Mouse (Mus musculus) hindbrain, embryonic 15.5 days (tissue): Measurements from ENCODE around the gene Col24a1. TPM values are rescaled to one million over a fixed set of nuclear protein-coding genes. Genes with fewer than 3 reads are reported as not detected.

Source experiments
- ATAC-seq: fragments of 200-750 bp; cut with Nextera tagmentation; 2 replicates; pipeline ENCODE4 v1.8.0; 2017; ENCODE audit warnings: low read depth, moderate number of reproducible peaks, moderate TSS enrichment; ENCODE audit not compliant: low FRiP score
- H3K27ac ChIP-seq: fragments of 300-500 bp; sonication (generic); replicated peaks from 2 replicates; pipeline ENCODE4 v1.5.1; 2015; ENCODE audit warnings: mild to moderate bottlenecking, inconsistent platforms
- H3K27me3 ChIP-seq: fragments of 300-500 bp; sonication (generic); 2 replicates; pipeline ENCODE4 v1.6.1; 2015; ENCODE audit warnings: control low read depth, inconsistent platforms
- H3K36me3 ChIP-seq: fragments of 300-500 bp; sonication (generic); 2 replicates; pipeline ENCODE4 v1.6.1; 2015; ENCODE audit warnings: control low read depth, inconsistent platforms
- H3K4me1 ChIP-seq: fragments of 300-500 bp; sonication (generic); replicated peaks from 2 replicates; pipeline ENCODE4 v1.6.1; 2015; ENCODE audit warnings: control low read depth, inconsistent platforms
- H3K4me2 ChIP-seq: fragments of 300-500 bp; sonication (generic); 2 replicates; pipeline ENCODE4 v1.6.1; 2015; ENCODE audit warnings: moderate library complexity, mild to moderate bottlenecking, inconsistent platforms
- H3K4me3 ChIP-seq: fragments of 300-500 bp; sonication (generic); 2 replicates; pipeline ENCODE4 v1.5.1; 2015; ENCODE audit warnings: mild to moderate bottlenecking, inconsistent platforms
- H3K9ac ChIP-seq: fragments of 300-500 bp; sonication (generic); 2 replicates; pipeline ENCODE4 v1.6.1; 2015; ENCODE audit warnings: inconsistent platforms
- H3K9me3 ChIP-seq: fragments of 300-500 bp; sonication (generic); 2 replicates; pipeline ENCODE4 v1.6.1; 2016; ENCODE audit warnings: control low read depth, inconsistent platforms
- WGBS: fragments of 180-500 bp; shearing (Covaris S2); methylation state at CpG from one replicate; pipeline ENCODE4 v1.1.7; 2015; 5-methylcytosine and 5-hydroxymethylcytosine counted together
- polyA plus RNA-seq: library from polyadenylated mRNA; unstranded; fragments of >200 nt; fragmentation: Nextera tagmentation; extraction: Ambion mirVana; gene quantifications from 2 replicates; pipeline ENCODE4 v1.2.1, GENCODE M21; 2015

Col24a1 gene
- 0.82 and 1.0 TPM in 2 replicates for polyA plus RNA-seq

GRCm38 (mm10) chr3:145292337-145293134 is at the start of gene Col24a1:
Gene Col24a1, plus strand, starts transcription at chr3:145292472.
- Histone ChIP-seq H3K9ac (peak within 1 kb of the TSS; percentile 43), H3K36me3 (no peaks in the 10 kb centered on the region), H3K27ac (no peak within 1 kb of the TSS), H3K9me3 (no peaks in the 10 kb centered on the region), H3K4me3 (peak within 1 kb of the TSS; percentile 40), H3K4me1 (peaks cover 17% of the 10 kb centered on the region), H3K27me3 (peaks cover 4% of the 10 kb centered on the region; the same call in 1 of the 2 replicates), H3K4me2 (peak within 1 kb of the TSS; percentile 88)
- under 1% methylated on average over 22 of the region's 22 CpGs for WGBS
- peak; percentile 63 for ATAC-seq

DNA sequence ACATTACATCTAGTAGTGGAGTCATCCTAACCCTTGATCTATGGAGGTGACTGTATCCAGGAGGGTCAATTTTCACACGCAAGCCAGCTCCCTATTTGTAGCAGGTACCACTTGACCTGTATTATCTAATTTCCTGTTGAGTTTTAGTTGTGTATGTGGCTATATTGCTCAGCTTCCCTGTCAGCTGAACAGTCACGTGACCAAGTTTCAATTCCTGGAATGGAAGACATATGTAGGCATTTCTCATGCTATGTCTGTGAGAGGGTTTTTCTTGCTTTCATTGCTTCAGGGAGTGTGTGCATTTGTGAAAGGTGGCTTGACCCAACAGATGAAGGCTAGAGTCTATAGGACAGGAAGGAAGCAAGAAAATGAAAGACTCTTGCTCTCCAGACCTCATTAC is 44.2 kb upstream of the Col24a1 start:
- ATAC-seq = no peak
- H3K9ac ChIP-seq = no peak overlapping the region
- 90% methylated on average over 2 of the region's 2 CpGs for WGBS

GRCm38 (mm10) chr3:145253066-145253465 is 39.2 kb upstream of the Col24a1 start:
- Histone ChIP-seq H3K27me3 (no peaks in the 10 kb centered on the region), H3K9ac (no peak overlapping the region), H3K9me3 (no peaks in the 10 kb centered on the region), H3K4me1 (no peaks in the 10 kb centered on the region), H3K36me3 (no peaks in the 10 kb centered on the region), H3K4me3 (no peak overlapping the region), H3K4me2 (no peak overlapping the region), H3K27ac (no peak overlapping the region)
- WGBS = 83% methylated on average over 5 of the region's 5 CpGs
- no peak for ATAC-seq

More for the DNA sequence above, 44.2 kb upstream of the Col24a1 start:
- Histone ChIP-seq H3K27ac (no peak overlapping the region), H3K4me2 (no peak overlapping the region), H3K9me3 (no peaks in the 10 kb centered on the region), H3K27me3 (no peaks in the 10 kb centered on the region), H3K4me1 (no peaks in the 10 kb centered on the region), H3K36me3 (no peaks in the 10 kb centered on the region), H3K4me3 (no peak overlapping the region)

GRCm38 (mm10) chr3:145254764-145255396 is 37.4 kb upstream of the Col24a1 start:
- Histone ChIP-seq H3K4me2 (no peak overlapping the region), H3K27me3 (no peaks in the 10 kb centered on the region)
- 91% methylated on average over 3 of the region's 3 CpGs for WGBS

GRCm38 (mm10) chr3:145256647-145257046 is 35.6 kb upstream of the Col24a1 start:
- H3K27ac ChIP-seq = no peak overlapping the region
- no peaks in the 10 kb centered on the region for H3K9me3 ChIP-seq
- no peaks in the 10 kb centered on the region for H3K4me1 ChIP-seq
- H3K4me3 ChIP-seq = no peak overlapping the region
- no peak for ATAC-seq
- H3K36me3 ChIP-seq = no peaks in the 10 kb centered on the region
- no peak overlapping the region for H3K9ac ChIP-seq
- WGBS = 89% methylated on average over 7 of the region's 7 CpGs
- no peak overlapping the region for H3K4me2 ChIP-seq
- H3K27me3 ChIP-seq = no peaks in the 10 kb centered on the region

More at GRCm38 (mm10) chr3:145254764-145255396, 37.4 kb upstream of the Col24a1 start:
- Histone ChIP-seq H3K4me3 (no peak overlapping the region), H3K4me1 (no peaks in the 10 kb centered on the region), H3K36me3 (no peaks in the 10 kb centered on the region), H3K27ac (no peak overlapping the region), H3K9ac (no peak overlapping the region), H3K9me3 (no peaks in the 10 kb centered on the region)
- ATAC-seq = no peak

GRCm38 (mm10) chr3:145259678-145260077 is 32.6 kb upstream of the Col24a1 start:
- H3K4me2 ChIP-seq = no peak overlapping the region
- H3K4me1 ChIP-seq = no peaks in the 10 kb centered on the region
- no peak overlapping the region for H3K4me3 ChIP-seq
- no peak for ATAC-seq
- no peak overlapping the region for H3K27ac ChIP-seq
- 90% methylated on average over 6 of the region's 6 CpGs for WGBS
- no peak overlapping the region for H3K9ac ChIP-seq
- H3K36me3 ChIP-seq = no peaks in the 10 kb centered on the region
- H3K9me3 ChIP-seq = no peaks in the 10 kb centered on the region
- H3K27me3 ChIP-seq = no peaks in the 10 kb centered on the region

DNA sequence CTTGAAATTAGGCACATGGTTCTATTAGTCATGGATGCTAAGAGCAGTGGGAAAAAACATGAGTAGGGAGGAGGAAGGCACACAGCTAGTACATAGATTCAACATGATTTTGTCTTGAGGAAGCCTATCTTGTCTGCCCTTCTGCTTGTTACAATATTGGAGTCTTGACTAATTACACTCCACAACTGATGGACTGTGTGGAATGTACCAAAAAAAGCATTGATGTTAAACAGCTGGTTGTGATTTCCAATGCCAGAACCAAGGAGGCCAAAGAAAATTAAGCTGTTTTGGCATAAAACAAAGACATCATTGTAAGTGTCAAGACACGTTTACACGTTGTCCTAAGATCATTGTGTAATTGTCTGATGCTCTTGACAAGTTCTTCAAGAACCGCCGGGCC is 29.1 kb upstream of the Col24a1 start:
- H3K9ac ChIP-seq = no peak overlapping the region
- WGBS = 84% methylated on average over 4 of the region's 4 CpGs
- no peaks in the 10 kb centered on the region for H3K36me3 ChIP-seq
- no peak overlapping the region for H3K4me2 ChIP-seq
- no peak overlapping the region for H3K27ac ChIP-seq
- no peaks in the 10 kb centered on the region for H3K27me3 ChIP-seq
- no peak overlapping the region for H3K4me3 ChIP-seq
- no peak for ATAC-seq
- H3K4me1 ChIP-seq = no peaks in the 10 kb centered on the region
- no peaks in the 10 kb centered on the region for H3K9me3 ChIP-seq

GRCm38 (mm10) chr3:145268066-145268465 is 24.2 kb upstream of the Col24a1 start:
- Histone ChIP-seq H3K36me3 (no peaks in the 10 kb centered on the region), H3K9ac (no peak overlapping the region), H3K27ac (no peak overlapping the region), H3K4me3 (no peak overlapping the region), H3K9me3 (no peaks in the 10 kb centered on the region), H3K4me1 (no peaks in the 10 kb centered on the region), H3K4me2 (no peak overlapping the region), H3K27me3 (no peaks in the 10 kb centered on the region)
- WGBS = 88% methylated on average over 7 of the region's 7 CpGs
- ATAC-seq = no peak

DNA sequence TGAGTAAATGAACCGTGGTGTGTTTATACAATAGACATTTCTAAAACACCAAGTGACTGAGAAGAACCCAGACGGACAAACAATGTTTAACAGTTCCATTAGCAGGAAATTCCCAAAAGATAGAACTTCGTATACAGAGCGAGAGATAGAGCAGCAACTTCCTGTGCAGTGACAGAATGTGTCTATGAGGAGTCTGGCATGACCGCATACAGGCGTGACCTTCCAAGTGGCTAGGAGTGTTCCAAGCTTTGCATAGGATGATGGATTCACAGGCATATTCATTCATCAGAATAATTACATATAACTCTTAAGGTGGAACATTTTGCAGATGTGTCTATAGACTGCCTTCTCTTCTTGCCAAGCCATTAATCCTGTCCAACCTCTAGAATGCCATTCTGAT is 18.1 kb upstream of the Col24a1 start:
- Histone ChIP-seq H3K27ac (no peak overlapping the region), H3K9me3 (no peaks in the 10 kb centered on the region), H3K4me3 (no peak overlapping the region), H3K4me2 (no peak overlapping the region), H3K27me3 (no peaks in the 10 kb centered on the region), H3K36me3 (no peaks in the 10 kb centered on the region), H3K9ac (no peak overlapping the region), H3K4me1 (no peaks in the 10 kb centered on the region)
- WGBS = 89% methylated on average over 6 of the region's 6 CpGs
- ATAC-seq = no peak

DNA sequence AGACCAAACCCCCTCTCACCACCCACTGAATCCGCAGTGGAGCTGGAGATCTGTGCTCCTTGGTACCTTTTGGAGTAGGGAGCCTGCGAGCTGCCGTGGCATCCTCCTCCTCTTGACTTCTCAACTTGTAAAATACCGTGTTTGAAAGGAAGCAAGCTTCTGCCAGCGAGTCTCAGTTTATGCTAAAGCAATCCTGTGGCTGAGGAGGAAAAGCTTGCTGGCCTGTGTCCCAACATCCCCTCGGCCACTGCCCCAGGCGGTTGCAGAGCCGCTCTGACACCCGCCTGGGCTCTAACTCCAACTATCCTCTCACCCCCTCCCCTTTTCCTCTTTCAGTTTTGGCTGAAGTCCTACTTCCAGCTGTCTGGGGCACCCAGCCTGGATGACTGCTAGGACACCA is 935 bp downstream of the Col24a1 start:
- 3% methylated on average over 9 of the region's 9 CpGs for WGBS
- Histone ChIP-seq H3K9me3 (no peaks in the 10 kb centered on the region), H3K27me3 (peaks cover 4% of the 10 kb centered on the region; the same call in 1 of the 2 replicates), H3K9ac (peak overlapping the region; percentile 43), H3K36me3 (no peaks in the 10 kb centered on the region), H3K4me1 (peaks cover 17% of the 10 kb centered on the region), H3K27ac (no peak overlapping the region), H3K4me3 (peak overlapping the region; percentile 40), H3K4me2 (peak overlapping the region; percentile 88)
- ATAC-seq = peak; percentile 31; the same call in 1 of the 2 replicates

DNA sequence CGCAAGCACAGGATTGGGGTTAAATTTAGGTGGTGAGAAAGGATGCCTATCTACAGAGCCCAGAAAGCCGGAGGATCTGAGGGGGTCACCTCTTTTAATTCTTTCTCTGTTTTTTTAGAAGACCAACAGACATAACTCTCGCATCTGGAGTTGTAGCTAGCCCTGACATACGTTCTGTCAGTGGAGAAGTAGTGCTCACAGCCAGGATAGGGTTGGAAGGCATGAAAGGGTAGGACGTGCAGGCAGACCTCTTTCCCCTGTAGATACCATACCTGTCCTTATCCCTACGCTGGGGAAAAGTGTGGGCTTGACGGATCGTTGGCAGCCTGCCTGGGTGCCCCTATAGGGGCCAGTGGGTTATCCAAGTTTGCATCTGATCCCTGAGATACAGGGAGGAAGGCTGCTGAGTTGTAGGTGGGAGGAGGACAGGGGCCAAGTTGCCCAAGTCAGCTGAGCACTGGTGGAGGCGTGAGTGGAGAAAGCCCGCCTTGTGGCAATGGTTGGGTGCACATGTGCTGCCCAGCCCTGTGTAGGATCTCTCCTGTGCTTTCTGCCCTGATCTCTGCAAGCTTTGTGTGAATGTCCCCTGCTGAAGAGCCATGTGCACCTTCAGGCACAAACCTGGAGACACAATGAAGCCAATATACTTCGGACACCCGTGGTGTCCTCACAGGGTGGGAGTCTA is 1.5 kb downstream of the Col24a1 start:
- 77% methylated on average over 12 of the region's 12 CpGs for WGBS

More for the DNA sequence above, 1.5 kb downstream of the Col24a1 start:
- H3K27me3 ChIP-seq = peaks cover 4% of the 10 kb centered on the region; the same call in 1 of the 2 replicates
- H3K4me2 ChIP-seq = peak overlapping the region; percentile 88
- no peak overlapping the region for H3K27ac ChIP-seq
- no peaks in the 10 kb centered on the region for H3K36me3 ChIP-seq
- H3K4me1 ChIP-seq = peaks cover 17% of the 10 kb centered on the region
- no peaks in the 10 kb centered on the region for H3K9me3 ChIP-seq
- no peak for ATAC-seq
- H3K4me3 ChIP-seq = no peak overlapping the region
- H3K9ac ChIP-seq = peak overlapping the region; percentile 43; the same call in 1 of the 2 replicates
